Mouse (Mus musculus): Measurements from ENCODE around the gene Gjd3. TPM values are rescaled to one million over a fixed set of nuclear protein-coding genes. Genes with fewer than 3 reads are reported as not detected.
"Not testable (repeated sequence)": the region's sequence is repeated elsewhere in the genome, so short reads cannot be mapped to it uniquely, and the experiment has no call there.

Gene Gjd3
- polyA plus RNA-seq, 1 experiment from 2014 or later: 0.61 TPM

DNA sequence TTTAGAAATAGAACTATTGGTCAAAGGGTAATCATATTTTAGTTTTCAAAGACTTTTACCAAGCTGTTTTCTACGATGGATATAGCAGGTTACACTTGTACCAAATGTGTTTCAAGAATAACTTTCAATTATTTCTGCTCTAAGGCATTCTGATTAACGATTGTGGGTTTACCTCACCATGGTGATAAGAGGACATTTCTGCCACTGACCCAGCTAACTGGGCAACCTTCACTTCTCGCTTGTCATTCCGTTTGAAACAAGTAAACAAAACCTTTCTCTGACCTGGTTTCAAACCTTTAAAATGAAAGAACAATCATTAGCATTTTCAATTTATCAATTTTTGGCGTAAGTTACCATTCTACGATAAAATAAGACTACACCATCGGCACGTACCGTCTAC, 24.0 kb upstream of the Gjd3 start:
- no peaks in the 10 kb centered on the region for H3K4me1 ChIP-seq
- 82% methylated on average over 9 of the region's 9 CpGs for WGBS
- ATAC-seq (ENCODE audit: borderline replicate concordance, extremely low read depth, low FRiP score, low TSS enrichment): no peak

DNA sequence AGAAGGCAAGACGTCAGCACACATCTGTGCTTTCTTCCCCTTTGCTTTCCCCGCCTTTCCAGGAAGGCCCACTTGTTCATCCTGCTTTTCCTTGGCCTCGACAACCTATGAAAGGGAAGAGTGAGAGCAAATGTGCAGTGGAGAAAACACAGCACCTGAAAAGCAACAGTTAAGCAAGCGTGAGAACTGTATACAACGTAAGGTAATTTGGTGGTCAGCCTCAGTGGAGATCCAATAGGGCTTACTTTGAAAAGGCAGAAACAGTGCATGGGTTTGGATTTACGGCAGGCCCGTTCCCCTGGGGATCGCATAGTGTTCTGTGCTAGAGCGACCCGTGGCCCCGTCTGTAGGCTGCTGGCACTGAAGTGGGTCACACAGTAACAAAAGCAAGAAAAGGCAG, 16.4 kb upstream of the Gjd3 start:
- no peak overlapping the region for H3K4me2 ChIP-seq
- H3K36me3 ChIP-seq: peaks cover 99% of the 10 kb centered on the region
- no peak overlapping the region for H3K27ac ChIP-seq
- H3K4me3 ChIP-seq: no peak overlapping the region
- no peaks in the 10 kb centered on the region for H3K27me3 ChIP-seq
- no peaks in the 10 kb centered on the region for H3K9me3 ChIP-seq
- no peaks in the 10 kb centered on the region for H3K4me1 ChIP-seq
- 93% methylated on average over 11 of the region's 11 CpGs for WGBS
- H3K9ac ChIP-seq: no peak overlapping the region
- no peak for ATAC-seq (ENCODE audit: borderline replicate concordance, extremely low read depth, low FRiP score, low TSS enrichment)

More for the DNA sequence above, 24.0 kb upstream of the Gjd3 start:
- no peaks in the 10 kb centered on the region for H3K27me3 ChIP-seq
- no peak overlapping the region for H3K27ac ChIP-seq
- H3K4me3 ChIP-seq: no peak overlapping the region
- no peak overlapping the region for H3K4me2 ChIP-seq
- peaks cover 92% of the 10 kb centered on the region for H3K36me3 ChIP-seq
- no peaks in the 10 kb centered on the region for H3K9me3 ChIP-seq
- H3K9ac ChIP-seq: no peak overlapping the region

DNA sequence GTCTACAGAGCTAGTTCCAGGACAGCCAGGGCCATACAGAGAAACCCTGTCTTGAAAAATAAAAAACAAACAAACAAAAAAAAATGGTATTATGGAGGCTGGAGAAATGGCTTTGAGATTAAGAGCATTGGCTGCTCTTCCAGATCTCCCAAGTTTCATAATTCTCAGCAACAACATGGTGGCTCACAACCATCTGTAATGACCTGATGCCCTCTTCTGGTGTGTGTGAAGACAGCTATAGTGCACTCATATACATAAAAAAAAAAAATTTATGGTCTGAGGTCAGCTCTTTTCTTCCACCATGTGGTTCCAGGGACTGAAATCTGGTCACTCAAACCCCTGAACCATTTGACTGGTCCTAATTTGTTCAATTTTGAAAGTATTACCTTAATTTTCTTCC, 16.0 kb upstream of the Gjd3 start:
- H3K4me1 ChIP-seq: no peaks in the 10 kb centered on the region

DNA sequence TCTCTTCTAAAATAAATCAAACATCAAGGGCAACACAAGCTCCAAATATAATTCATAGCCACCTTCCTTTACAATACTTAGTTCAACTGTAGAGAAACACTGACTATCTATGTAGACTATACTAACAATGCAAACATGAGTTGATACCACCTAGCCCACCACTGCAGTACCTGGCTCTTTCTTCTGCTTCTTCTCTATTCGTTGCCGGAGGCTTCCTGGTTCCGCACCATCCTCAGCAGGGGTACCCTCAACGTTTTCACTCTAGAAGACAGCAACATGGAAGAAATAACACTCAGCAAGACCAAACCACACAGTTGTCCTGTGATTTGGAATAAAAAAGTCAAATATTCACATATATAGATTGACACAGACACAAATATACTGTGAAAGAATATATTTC, 14.8 kb upstream of the Gjd3 start:
- Histone ChIP-seq H3K27ac (no peak overlapping the region), H3K9ac (no peak overlapping the region), H3K4me1 (no peaks in the 10 kb centered on the region), H3K4me3 (no peak overlapping the region), H3K9me3 (no peaks in the 10 kb centered on the region), H3K36me3 (peaks cover 99% of the 10 kb centered on the region), H3K27me3 (no peaks in the 10 kb centered on the region), H3K4me2 (no peak overlapping the region)
- no peak for ATAC-seq (ENCODE audit: borderline replicate concordance, extremely low read depth, low FRiP score, low TSS enrichment)
- WGBS: 93% methylated on average over 4 of the region's 4 CpGs

More for the DNA sequence above, 16.0 kb upstream of the Gjd3 start:
- no peak overlapping the region for H3K4me2 ChIP-seq
- H3K36me3 ChIP-seq: peaks cover 99% of the 10 kb centered on the region
- no peaks in the 10 kb centered on the region for H3K27me3 ChIP-seq
- no peak overlapping the region for H3K4me3 ChIP-seq
- no peak overlapping the region for H3K9ac ChIP-seq
- no peak overlapping the region for H3K27ac ChIP-seq
- H3K9me3 ChIP-seq: no peaks in the 10 kb centered on the region
- no peak for ATAC-seq (ENCODE audit: borderline replicate concordance, extremely low read depth, low FRiP score, low TSS enrichment)

DNA sequence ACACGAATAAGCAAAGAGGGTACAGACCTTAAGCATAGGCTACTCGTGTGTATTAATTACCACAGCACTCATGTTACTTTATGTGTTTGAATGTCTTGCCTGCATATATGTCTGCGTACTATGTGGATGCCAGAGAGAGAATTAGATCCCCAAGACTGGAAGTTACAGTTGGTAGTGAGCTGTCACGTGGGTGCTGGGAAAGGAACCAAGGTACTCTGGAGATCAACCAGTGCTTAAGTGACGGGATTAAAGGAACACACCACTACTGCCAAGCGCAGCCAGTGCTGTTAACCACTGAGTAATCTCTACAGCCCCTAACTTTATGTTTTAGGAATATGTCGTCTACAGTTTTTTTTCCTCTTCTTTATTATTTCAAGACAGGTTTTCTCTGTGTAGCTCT, 13.2 kb upstream of the Gjd3 start:
- Histone ChIP-seq H3K9ac (no peak overlapping the region), H3K4me3 (no peak overlapping the region), H3K36me3 (peaks cover 99% of the 10 kb centered on the region), H3K9me3 (no peaks in the 10 kb centered on the region), H3K4me2 (no peak overlapping the region), H3K27ac (no peak overlapping the region), H3K4me1 (no peaks in the 10 kb centered on the region), H3K27me3 (no peaks in the 10 kb centered on the region)
- 89% methylated on average over 7 of the region's 7 CpGs for WGBS
- ATAC-seq (ENCODE audit: borderline replicate concordance, extremely low read depth, low FRiP score, low TSS enrichment): no peak

DNA sequence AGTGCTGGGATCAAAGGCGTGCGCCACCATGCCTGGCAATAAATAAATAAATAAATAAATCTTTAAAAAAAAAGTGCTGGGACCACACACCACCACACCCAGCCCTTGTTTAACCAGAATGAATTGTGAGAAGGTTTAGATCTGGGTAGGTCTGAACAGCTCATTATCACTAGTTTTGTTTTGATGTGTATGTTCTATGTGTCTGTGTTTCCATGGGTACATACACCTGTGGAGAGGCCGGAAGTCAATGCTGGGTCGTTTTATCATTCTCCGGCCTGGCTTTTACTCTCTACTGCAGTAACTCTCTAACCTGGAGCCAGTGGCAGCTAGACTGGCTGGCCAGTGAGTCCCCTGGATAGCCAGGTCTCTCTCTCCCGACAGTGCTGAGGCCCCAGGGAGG, 8.1 kb upstream of the Gjd3 start:
- no peak overlapping the region for H3K27ac ChIP-seq
- no peaks in the 10 kb centered on the region for H3K27me3 ChIP-seq
- H3K4me3 ChIP-seq: no peak overlapping the region
- ATAC-seq (ENCODE audit: borderline replicate concordance, extremely low read depth, low FRiP score, low TSS enrichment): no peak
- H3K9ac ChIP-seq: no peak overlapping the region
- no peaks in the 10 kb centered on the region for H3K9me3 ChIP-seq
- peaks cover 54% of the 10 kb centered on the region for H3K36me3 ChIP-seq
- 78% methylated on average over 6 of the region's 6 CpGs for WGBS
- no peak overlapping the region for H3K4me2 ChIP-seq
- no peaks in the 10 kb centered on the region for H3K4me1 ChIP-seq

DNA sequence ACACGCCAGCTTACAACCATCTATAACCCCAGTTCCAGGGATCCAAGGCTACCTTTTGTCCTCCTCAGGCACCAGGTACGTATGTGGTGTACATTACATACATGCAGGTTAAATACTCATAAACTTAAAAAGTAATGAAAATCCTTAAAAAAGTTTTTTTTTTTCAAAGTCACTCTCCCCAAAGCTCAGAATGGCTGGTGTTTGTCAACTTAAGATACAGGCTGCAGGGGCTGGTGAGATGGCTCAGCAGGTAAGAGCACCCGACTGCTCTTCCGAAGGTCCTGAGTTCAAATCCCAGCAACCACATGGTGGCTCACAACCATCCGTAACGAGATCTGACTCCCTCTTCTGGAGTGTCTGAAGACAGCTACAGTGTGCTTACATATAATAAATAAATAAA, 5.4 kb upstream of the Gjd3 start:
- not testable (repeated sequence) for ATAC-seq (ENCODE audit: borderline replicate concordance, extremely low read depth, low FRiP score, low TSS enrichment); H3K9ac ChIP-seq

DNA sequence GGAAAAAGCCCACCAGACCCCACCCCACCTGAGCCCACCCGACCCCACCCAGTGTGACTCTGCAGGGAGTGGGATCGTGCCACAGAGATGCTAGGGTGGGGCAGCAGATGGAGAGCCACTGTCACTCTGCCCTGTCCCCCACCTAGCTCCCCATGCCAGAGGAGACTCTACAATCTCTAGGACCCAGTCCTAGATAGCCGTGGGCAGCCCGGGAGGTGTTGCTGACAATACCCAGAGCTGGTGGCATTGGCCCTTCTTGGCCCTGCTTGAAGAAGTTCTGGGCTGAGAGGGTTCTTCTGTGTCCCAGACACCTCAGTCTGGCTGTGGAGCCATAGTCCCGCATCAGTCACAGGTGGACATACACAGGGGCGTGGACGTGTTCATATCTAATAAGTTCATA, 2.7 kb upstream of the Gjd3 start:
- Histone ChIP-seq H3K4me3 (no peak overlapping the region), H3K4me2 (no peak overlapping the region), H3K4me1 (peaks cover 19% of the 10 kb centered on the region), H3K36me3 (peaks cover 2% of the 10 kb centered on the region; the same call in 1 of the 2 replicates), H3K27me3 (peaks cover 23% of the 10 kb centered on the region), H3K27ac (no peak overlapping the region), H3K9me3 (no peaks in the 10 kb centered on the region), H3K9ac (no peak overlapping the region)
- ATAC-seq (ENCODE audit: borderline replicate concordance, extremely low read depth, low FRiP score, low TSS enrichment): no peak
- WGBS: 79% methylated on average over 7 of the region's 7 CpGs

More for the DNA sequence above, 5.4 kb upstream of the Gjd3 start:
- H3K36me3 ChIP-seq: peaks cover 28% of the 10 kb centered on the region
- H3K4me1 ChIP-seq, H3K9me3 ChIP-seq, H3K4me2 ChIP-seq, H3K4me3 ChIP-seq, H3K27ac ChIP-seq, H3K27me3 ChIP-seq: not testable (repeated sequence)
- 93% methylated on average over 6 of the region's 6 CpGs for WGBS

DNA sequence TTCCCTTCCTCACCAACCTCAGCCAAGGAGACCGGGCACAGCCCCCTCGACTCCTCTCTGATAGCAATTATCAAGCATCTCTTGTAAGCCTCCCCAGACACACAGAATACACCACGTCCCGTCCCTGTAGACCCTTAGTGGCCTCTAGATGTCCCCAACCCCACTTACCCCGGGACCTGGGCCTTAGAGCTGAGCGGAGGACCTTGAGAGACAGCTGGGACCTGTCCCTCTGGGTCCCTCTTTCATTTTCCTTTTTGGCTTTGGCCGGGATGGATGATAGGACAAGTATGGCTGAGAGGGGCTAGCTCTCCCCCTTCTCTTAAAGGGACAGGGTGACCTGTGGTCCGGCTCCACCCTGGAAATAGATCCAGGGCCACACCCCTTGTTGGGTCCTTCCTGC, 735 bp upstream of the Gjd3 start:
- Histone ChIP-seq H3K9me3 (no peaks in the 10 kb centered on the region), H3K4me3 (no peak overlapping the region), H3K36me3 (0 out of 2 replicates have a peak, but pooled peaks cover 2% of the 10 kb centered on the region), H3K27ac (no peak overlapping the region), H3K9ac (no peak overlapping the region), H3K4me2 (peak overlapping the region; percentile 97; the same call in 1 of the 2 replicates), H3K4me1 (peaks cover 19% of the 10 kb centered on the region), H3K27me3 (peaks cover 23% of the 10 kb centered on the region)
- WGBS: 44% methylated on average over 8 of the region's 8 CpGs
- ATAC-seq (ENCODE audit: borderline replicate concordance, extremely low read depth, low FRiP score, low TSS enrichment): no peak

DNA sequence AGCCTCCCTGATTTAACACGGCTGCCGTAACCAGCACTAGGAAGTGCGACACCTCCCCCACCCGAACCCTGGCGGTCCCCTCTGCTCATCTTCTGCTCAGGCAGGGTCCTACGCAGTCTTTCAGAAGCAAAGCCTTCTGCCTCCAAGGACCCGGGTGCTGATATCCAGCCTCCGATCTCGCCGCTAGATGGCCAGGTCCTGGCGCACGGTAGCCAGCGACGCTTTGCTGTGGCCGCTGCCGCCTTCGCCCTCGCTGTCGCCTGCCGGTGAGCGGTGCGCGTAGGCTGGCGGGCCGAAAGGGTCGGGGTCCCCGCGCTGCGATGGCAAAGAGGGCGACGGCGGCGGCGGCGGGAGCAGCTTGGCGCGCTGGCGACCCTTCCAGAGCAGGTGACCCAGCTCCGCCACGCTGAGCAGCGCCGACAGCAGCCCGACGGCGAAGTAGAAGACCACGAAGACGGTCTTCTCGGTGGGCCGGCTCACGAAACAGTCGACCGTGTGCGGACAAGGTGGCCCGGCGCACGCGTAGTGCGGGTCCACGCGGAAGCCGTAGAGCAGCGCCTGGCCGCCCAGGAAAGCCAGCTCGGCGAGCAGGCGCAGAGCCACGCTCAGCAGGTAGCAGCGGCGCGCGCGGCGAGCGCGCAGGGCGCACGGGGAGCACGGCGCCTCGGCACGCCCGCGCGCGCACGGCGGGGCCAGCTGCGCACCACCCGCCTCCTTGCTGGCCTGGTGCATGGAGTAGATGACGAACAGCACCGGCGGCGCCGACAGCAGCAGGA, 631 bp downstream of the Gjd3 start:
- Histone ChIP-seq H3K4me1 (peaks cover 19% of the 10 kb centered on the region), H3K9me3 (no peaks in the 10 kb centered on the region), H3K4me2 (peak overlapping the region; percentile 97), H3K4me3 (peak overlapping the region; percentile 50), H3K36me3 (no peaks in the 10 kb centered on the region), H3K27ac (no peak overlapping the region), H3K27me3 (peaks cover 23% of the 10 kb centered on the region), H3K9ac (peak overlapping the region; percentile 46)
- ATAC-seq (ENCODE audit: borderline replicate concordance, extremely low read depth, low FRiP score, low TSS enrichment): peak; percentile 9; the same call in 1 of the 2 replicates
- WGBS: under 1% methylated on average over 93 of the region's 94 CpGs

DNA sequence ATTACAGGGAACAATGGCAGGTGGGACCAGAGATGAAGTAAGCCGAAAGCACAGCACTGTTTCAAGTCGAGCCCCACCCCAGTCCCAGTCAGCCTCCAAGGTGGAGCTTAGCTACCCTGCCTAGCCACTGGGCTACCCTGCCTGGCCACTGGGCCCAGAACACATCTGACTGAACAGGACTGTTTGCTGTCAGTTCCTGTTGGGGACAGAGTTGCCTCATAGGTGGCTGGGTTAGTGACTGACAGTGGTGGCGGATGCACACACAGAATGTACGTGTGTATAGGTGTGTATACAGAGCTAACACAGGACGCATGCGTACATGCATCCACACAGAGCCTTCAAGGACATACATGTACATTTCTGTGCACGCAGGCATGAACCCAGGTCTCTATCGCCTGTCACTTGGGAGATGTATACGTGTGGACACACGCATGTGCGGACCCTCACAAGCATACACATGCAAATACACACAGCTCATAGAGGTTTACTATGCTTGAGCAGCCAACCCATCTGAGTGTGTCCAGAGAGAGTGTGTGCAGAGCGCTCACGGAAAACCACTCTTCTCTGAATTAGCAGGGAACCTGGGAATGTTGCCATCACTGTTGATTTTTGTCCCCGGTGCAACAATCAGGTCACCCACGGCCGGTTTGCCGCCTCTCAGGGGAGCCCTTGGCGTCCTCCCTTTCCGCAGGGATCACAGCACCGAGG, 1.4 kb downstream of the Gjd3 start:
- Histone ChIP-seq H3K27ac (no peak overlapping the region), H3K27me3 (peaks cover 23% of the 10 kb centered on the region), H3K36me3 (no peaks in the 10 kb centered on the region), H3K9me3 (no peaks in the 10 kb centered on the region), H3K4me3 (peak overlapping the region; percentile 50), H3K9ac (peak overlapping the region; percentile 46), H3K4me2 (peak overlapping the region; percentile 97), H3K4me1 (peaks cover 19% of the 10 kb centered on the region)
- no peak for ATAC-seq (ENCODE audit: borderline replicate concordance, extremely low read depth, low FRiP score, low TSS enrichment)
- 37% methylated on average over 20 of the region's 20 CpGs for WGBS

DNA sequence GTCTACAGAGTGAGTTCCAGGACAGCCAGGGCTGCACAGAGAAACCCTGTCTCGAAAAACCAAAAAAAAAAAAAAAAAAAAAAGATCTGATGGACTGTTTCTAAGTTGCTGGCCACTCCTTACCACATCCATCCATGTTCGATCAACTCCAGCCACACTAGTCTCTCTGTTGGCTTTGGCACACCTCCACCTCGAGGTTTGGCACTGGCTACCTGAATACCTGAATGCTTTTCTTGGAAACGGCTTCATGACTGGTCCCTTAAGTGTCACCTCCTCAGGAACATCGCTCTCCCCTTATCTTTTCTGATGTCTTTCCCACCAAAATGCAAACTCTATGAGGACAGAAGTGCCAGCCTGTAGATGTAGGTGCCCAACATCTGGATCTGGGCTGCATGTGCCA, 3.5 kb downstream of the Gjd3 start:
- H3K27me3 ChIP-seq: peaks cover 23% of the 10 kb centered on the region
- H3K36me3 ChIP-seq: peaks cover 9% of the 10 kb centered on the region
- peaks cover 17% of the 10 kb centered on the region for H3K4me1 ChIP-seq
- no peaks in the 10 kb centered on the region for H3K9me3 ChIP-seq
- 45% methylated on average over 5 of the region's 5 CpGs for WGBS
- H3K9ac ChIP-seq: no peak overlapping the region
- H3K4me3 ChIP-seq: no peak overlapping the region
- no peak overlapping the region for H3K27ac ChIP-seq
- H3K4me2 ChIP-seq: no peak overlapping the region
- ATAC-seq (ENCODE audit: borderline replicate concordance, extremely low read depth, low FRiP score, low TSS enrichment): no peak
